Mouse (Mus musculus): ENCODE results near the gene Hepacam2.
"Not testable (repeated sequence)": the region's sequence is repeated elsewhere in the genome, so short reads cannot be mapped to it uniquely, and the experiment has no call there.

Gene Hepacam2

GRCm38 (mm10) chr6:3498162-3498848, at the start of gene Hepacam2, which contains the start of gene Vps50:
Gene Hepacam2, minus strand, starts transcription at chr6:3498298.
Gene Vps50, plus strand, starts transcription at chr6:3498382.
- DNase-seq (ENCODE audit: low spot score): peak; percentile 92

- no peak for DNase-seq (ENCODE audit: low spot score)
Observed at GRCm38 (mm10) chr6:3544970-3545369, 46.9 kb upstream of the Hepacam2 start.

DNA sequence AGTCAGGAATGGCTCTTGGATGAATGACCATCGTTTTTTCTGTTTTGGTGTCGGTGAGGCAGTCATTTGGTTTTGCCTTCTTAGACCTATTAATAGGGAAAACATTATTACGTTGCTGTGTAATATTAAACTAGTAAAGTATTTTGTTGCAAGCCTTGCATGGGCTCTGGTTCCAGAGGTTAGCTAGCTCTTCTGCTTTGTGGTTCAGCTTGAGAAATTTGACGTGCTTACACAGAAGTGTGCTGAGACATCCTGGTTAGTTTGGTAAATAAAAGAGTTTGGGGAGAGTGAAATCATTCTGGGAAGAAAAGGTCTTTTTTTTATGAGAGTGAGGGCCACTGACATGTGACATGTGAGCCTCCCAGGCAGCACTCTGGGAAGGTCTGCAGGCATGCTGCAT, 45.8 kb upstream of the Hepacam2 start:
- DNase-seq (ENCODE audit: low spot score): no peak

DNA sequence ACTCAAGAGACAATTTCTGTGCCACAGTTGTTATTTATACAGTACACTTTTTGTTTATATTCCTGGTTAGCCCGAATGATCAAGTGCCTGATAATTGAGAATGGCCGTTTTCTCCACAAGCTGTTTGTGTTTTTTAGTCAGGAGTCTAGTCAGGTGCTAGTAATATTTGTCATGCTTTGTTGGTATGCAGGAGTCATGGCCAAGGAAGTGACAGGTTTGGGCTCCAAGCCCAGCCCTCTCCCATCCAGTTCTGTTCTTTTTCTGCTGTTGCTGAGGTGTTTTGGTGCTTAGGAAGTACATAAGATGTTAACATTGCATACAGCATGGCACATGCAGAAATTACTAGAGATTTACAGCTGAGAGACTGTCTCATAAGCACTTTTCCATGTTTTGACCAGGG, 41.4 kb upstream of the Hepacam2 start:
- DNase-seq (ENCODE audit: low spot score): no peak

DNA sequence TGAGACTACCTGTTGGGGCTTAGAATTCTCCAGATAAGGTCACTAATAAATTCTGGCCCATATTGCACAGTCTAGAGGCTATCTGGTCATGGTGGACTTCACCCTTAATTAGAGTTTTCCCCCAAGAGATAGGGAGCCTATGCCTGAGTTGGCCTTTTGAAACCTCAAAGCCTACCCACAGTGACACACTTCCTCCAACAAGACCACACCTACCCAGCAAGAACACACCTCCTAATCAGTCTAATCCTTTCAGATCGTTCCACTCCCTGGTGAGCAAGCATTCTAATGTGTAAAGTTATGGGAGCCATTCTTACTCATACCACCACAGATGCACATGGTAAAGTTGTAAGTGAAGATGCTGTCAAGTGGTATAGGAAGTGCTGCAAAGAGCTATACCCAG, 38.0 kb upstream of the Hepacam2 start:
- DNase-seq (ENCODE audit: low spot score): no peak

GRCm38 (mm10) chr6:3531445-3531844, 33.3 kb upstream of the Hepacam2 start:
- no peak for DNase-seq (ENCODE audit: low spot score)

DNA sequence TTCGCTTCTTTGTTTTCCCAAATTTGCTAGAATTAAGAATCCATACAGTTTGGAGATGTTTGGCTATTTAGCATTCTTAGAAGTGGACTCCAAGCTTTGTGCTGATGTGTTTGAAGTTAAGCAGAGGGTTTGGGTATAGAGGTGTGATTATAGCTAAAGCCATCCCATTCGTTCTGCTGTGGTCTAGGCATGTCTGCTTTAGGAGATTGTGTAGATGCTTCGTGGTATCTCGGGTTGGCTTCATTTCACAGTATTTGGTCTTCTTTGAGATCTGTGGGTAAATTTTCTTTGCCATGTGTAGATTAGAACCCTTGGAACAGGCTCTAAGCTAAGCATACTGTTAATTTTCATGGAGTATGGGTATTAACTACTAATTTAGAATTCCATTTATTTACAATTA, 30.1 kb upstream of the Hepacam2 start:
- no peak for DNase-seq (ENCODE audit: low spot score)

- DNase-seq (ENCODE audit: low spot score): no peak
Observed at GRCm38 (mm10) chr6:3512611-3513010, 14.5 kb upstream of the Hepacam2 start.

- no peak for DNase-seq (ENCODE audit: low spot score)
Observed at GRCm38 (mm10) chr6:3511612-3512011, 13.5 kb upstream of the Hepacam2 start.

DNA sequence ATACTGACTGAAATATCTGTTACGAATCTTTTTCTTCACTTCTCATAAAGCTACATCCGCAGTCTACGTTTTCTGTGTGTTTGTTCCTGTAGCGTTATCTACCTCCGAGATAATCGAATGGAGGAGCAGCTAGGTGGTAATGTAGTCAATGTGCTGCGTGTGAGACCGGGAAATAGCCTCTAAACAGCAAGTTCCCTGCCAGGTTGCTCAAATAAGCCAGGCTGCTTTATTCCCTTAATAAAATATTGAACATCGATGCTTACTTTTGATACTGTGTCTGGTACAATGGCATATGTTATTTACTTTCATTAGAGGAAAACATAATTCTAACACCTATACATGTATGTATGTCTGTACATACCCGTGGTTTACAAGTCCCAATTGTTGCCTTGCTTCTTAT, 13.0 kb upstream of the Hepacam2 start:
- no peak for DNase-seq (ENCODE audit: low spot score)

DNA sequence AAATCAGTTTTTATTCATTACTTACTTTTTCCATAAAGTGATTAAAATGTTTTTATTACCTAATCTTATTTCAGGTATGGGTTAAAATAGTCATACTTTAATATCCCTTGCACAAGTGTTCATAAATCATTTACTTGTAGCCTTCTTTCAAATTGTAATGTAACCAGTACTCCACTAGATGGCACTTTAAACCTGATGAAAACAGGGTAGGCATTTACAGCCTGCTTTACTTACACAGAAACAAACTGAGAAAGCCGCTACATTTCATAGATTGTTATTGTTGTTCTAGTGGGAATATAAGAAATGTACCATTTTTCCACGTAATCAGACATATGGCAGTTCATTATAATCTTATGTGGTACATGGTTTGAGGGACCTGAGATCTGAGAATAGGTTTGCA, 11.7 kb upstream of the Hepacam2 start:
- DNase-seq (ENCODE audit: low spot score): no peak

GRCm38 (mm10) chr6:3508151-3508550, 10.1 kb upstream of the Hepacam2 start:
- DNase-seq (ENCODE audit: low spot score): not testable (repeated sequence)

DNA sequence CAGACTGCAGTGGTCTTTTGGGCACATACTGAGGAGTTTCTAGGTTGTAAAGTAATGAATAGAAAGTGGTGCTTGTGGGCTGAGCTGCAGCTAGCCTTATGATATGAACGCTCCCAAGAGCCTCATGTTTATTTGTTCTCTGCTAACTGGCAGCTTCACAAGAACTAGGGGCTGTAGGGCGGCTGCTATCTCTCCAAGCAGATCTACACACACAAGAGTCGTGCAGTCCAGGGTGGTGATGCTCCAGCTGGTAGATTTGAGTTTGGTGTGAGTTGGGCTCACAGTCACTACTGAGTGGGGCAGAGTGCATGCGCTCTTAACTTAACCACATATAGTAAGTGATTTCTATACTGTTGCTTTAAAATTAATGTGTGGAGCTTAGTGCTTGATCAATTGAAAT, 9.0 kb upstream of the Hepacam2 start:
- no peak for DNase-seq (ENCODE audit: low spot score)

DNA sequence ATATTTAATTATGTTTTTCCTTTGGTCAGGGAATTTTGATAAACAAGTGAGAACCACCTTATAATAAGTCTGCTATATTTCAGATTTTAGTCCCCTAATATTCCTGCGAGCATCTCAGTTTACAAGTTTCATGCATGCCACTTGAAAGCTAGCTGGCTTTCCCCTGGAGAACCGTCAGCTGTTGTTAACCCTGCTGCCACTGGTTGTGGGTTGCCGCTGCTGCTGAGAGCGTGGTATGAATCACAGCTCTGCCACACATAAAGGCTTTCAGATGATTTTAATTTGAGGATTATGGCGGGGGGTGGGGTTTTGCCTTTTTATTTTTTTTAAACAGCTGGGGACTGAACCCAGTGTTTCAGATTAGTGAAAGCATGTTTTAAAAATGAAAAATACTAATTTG, 7.2 kb upstream of the Hepacam2 start:
- no peak for DNase-seq (ENCODE audit: low spot score)

GRCm38 (mm10) chr6:3500286-3500685, 2.2 kb upstream of the Hepacam2 start:
- no peak for DNase-seq (ENCODE audit: low spot score)

- peak; percentile 26 for DNase-seq (ENCODE audit: low spot score)
Observed at GRCm38 (mm10) chr6:3496210-3496609, 1.9 kb downstream of the Hepacam2 start.

- no peak for DNase-seq (ENCODE audit: low spot score)
Observed at GRCm38 (mm10) chr6:3494285-3494684, 3.8 kb downstream of the Hepacam2 start.

GRCm38 (mm10) chr6:3487355-3487754, 10.7 kb downstream of the Hepacam2 start:
- no peak for DNase-seq (ENCODE audit: low spot score)

DNA sequence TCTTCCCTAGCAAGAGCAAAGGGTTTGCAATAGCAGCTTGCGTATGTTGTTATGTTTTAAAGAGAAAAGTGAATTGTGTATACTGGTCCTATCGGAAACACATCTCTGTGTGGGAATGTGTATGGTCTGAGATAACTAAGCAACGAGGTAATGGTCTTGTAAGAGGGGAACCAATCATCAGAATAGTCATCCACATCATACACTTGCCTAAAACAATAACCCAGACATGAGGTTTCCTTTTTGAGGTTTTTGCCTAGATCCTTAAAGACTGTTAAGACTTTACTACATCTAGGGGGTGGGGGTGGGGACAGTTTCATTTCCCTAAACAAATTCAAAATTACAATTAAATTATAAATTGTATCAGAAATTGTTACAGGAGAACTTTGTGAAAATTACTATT, 13.0 kb downstream of the Hepacam2 start:
- no peak for DNase-seq (ENCODE audit: low spot score)

DNA sequence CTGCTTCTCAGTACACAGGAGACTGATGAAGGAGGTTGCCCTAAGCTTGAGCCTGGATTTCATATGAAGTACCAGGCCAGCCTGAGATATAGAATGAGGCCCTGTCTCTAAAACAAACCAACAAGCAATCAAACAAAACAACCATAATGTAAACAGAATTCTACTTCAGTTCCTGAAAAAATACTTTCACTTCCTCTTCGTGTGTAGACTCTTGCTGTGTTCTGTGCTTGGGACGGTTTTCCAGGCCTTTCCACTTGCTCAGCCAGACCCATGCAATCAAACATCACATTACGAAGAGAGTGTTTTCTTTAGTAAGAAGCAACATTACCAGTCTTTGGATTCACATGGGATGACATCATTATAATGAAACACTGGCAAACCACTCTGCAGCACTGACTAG, 16.4 kb downstream of the Hepacam2 start:
- DNase-seq (ENCODE audit: low spot score): no peak

DNA sequence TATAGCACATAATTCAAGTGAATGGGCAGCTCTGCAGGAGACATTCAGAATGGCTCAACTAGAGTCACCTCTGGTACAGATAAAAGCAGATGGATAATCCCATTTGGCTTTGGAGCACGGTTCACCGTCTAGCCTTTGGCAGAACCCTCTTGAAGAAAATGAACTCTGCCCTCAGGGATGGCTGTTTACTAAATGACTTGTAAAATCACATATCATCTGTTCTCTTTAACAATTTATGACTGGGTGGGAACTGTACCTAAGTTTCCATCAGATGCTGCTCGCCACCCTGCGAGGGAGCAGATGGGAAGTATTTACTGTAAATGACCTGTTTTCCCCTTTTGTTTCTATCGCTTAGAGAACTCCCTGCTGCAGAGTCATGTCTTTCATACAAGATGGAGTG, 18.2 kb downstream of the Hepacam2 start:
- no peak for DNase-seq (ENCODE audit: low spot score)

DNA sequence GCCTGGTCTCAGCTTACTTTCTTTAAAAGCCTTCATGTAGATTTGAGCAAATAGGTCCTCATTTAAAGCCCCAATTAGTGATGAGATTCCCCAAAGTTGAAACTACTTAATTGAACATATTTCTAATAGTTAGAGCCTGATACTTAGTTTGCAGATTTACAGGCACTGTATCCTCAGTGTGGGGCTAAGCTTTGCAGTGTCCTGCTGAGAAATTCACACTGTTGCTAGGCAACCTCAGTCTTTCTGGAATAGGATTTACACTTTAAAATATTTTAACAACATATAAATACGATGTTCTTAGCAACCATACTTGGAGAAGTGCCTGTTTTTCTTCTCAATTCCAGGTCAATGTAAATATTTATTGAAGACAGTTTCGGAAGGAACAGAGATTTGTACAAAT, 21.8 kb downstream of the Hepacam2 start:
- no peak for DNase-seq (ENCODE audit: low spot score)

- no peak for DNase-seq (ENCODE audit: low spot score)
Observed at GRCm38 (mm10) chr6:3470706-3471105, 27.4 kb downstream of the Hepacam2 start.

DNA sequence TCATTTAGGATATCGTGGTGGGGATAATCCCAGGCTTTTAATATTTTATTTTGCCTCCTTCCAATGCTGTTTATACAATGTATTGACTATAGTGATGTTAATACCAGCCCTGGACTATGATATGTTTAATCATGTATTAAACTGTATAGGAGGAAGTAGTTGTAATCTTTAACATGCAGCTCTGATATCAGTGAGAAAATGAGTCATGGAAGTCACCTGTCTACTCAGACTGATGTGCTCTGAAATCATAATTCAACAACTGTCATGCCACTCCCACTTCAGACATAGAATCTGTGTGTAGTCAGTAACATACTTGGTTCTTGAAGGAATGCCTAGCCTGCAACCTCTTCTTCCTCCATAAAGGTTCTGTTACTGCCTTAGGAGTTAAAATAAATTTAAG, 29.5 kb downstream of the Hepacam2 start:
- DNase-seq (ENCODE audit: low spot score): no peak
